Mouse (Mus musculus) erythroid progenitor cell, adult 5-6 weeks (primary cell): ENCODE measurements around the gene Stk10. TPM values are rescaled to one million over a fixed set of nuclear protein-coding genes. Genes with fewer than 3 reads are reported as not detected.
"Not testable (repeated sequence)": the region's sequence is repeated elsewhere in the genome, so short reads cannot be mapped to it uniquely, and the experiment has no call there.

Experiments
- ATAC-seq: replicated peaks from 2 replicates; pipeline ENCODE4 v1.8.0; 2016; ENCODE audit warnings: moderate number of reproducible peaks, mild to moderate bottlenecking, moderate TSS enrichment, inconsistent platforms; ENCODE audit not compliant: poor library complexity, low FRiP score, severe bottlenecking
- total RNA-seq, 2 experiments: library from RNA; stranded (forward) in 1 of 2; stranded (reverse) in 1 of 2; fragments of 150-400 nt in 1 of 2; fragments of 186-747, 209-891 nt in 1 of 2; gene quantifications; 2 replicates each; pipeline versions ENCODE4 v1.2.3 to v1.2.4; 2015 to 2017; ENCODE audit warnings: low replicate concordance in 2 of 2

The Stk10 gene
- total RNA-seq, 2 experiments from 2014 or later, result 10.0 to 14.3 TPM

GRCm38 (mm10) chr11:32590205-32590604 is 57.1 kb downstream of the Stk10 start:
- ATAC-seq, result no peak

- no peak for ATAC-seq
These were observed 59.1 kb downstream of the Stk10 start for GRCm38 (mm10) chr11:32591921-32592850.

GRCm38 (mm10) chr11:32593081-32593480 is 60.0 kb downstream of the Stk10 start:
- no peak for ATAC-seq

- no peak for ATAC-seq
These were observed 61.0 kb downstream of the Stk10 start for GRCm38 (mm10) chr11:32594122-32594521.

- no peak for ATAC-seq
These were observed 67.3 kb downstream of the Stk10 start for GRCm38 (mm10) chr11:32600371-32600770.

GRCm38 (mm10) chr11:32601528-32602323 is 68.6 kb downstream of the Stk10 start:
- ATAC-seq, result no peak

- ATAC-seq, result no peak
These were observed 71.6 kb downstream of the Stk10 start for GRCm38 (mm10) chr11:32604663-32605062.

- no peak for ATAC-seq
These were observed 72.2 kb downstream of the Stk10 start for GRCm38 (mm10) chr11:32605131-32605860.

- ATAC-seq, result no peak
These were observed 72.8 kb downstream of the Stk10 start for GRCm38 (mm10) chr11:32605907-32606306.

- no peak for ATAC-seq
These were observed 74.2 kb downstream of the Stk10 start for GRCm38 (mm10) chr11:32607319-32607718.

- no peak for ATAC-seq
These were observed 77.5 kb downstream of the Stk10 start for GRCm38 (mm10) chr11:32610616-32611015.

- no peak for ATAC-seq
These were observed 79.2 kb downstream of the Stk10 start for GRCm38 (mm10) chr11:32612304-32612703.

GRCm38 (mm10) chr11:32614463-32614862 is 81.4 kb downstream of the Stk10 start:
- ATAC-seq, result no peak

- ATAC-seq, result no peak
These were observed 82.5 kb downstream of the Stk10 start for GRCm38 (mm10) chr11:32615561-32615960.

GRCm38 (mm10) chr11:32616091-32616490 is 83.0 kb downstream of the Stk10 start:
- ATAC-seq, result no peak

GRCm38 (mm10) chr11:32618036-32618435 is 84.9 kb downstream of the Stk10 start:
- no peak for ATAC-seq

- ATAC-seq, result not testable (repeated sequence)
These were observed 85.5 kb downstream of the Stk10 start for GRCm38 (mm10) chr11:32618641-32619040.

- no peak for ATAC-seq
These were observed 86.2 kb downstream of the Stk10 start for GRCm38 (mm10) chr11:32619257-32619816.

- ATAC-seq, result no peak
These were observed 86.9 kb downstream of the Stk10 start for GRCm38 (mm10) chr11:32619866-32620456.
